Mouse (Mus musculus): ENCODE data around the gene Myo16. TPM values are rescaled to one million over a fixed set of nuclear protein-coding genes. Genes with fewer than 3 reads are reported as not detected.

Gene Myo16
- 10 to 100 TPM; 10.7 to 10.8 TPM for total RNA-seq (2021)
- long read RNA-seq, experiment 1: 0 reads
- long read RNA-seq, experiment 2, partial matches to known transcripts: 0 of 1 reads
- long read RNA-seq, experiment 2, other reads (novel, unspliced or antisense): 1 of 1 reads

DNA sequence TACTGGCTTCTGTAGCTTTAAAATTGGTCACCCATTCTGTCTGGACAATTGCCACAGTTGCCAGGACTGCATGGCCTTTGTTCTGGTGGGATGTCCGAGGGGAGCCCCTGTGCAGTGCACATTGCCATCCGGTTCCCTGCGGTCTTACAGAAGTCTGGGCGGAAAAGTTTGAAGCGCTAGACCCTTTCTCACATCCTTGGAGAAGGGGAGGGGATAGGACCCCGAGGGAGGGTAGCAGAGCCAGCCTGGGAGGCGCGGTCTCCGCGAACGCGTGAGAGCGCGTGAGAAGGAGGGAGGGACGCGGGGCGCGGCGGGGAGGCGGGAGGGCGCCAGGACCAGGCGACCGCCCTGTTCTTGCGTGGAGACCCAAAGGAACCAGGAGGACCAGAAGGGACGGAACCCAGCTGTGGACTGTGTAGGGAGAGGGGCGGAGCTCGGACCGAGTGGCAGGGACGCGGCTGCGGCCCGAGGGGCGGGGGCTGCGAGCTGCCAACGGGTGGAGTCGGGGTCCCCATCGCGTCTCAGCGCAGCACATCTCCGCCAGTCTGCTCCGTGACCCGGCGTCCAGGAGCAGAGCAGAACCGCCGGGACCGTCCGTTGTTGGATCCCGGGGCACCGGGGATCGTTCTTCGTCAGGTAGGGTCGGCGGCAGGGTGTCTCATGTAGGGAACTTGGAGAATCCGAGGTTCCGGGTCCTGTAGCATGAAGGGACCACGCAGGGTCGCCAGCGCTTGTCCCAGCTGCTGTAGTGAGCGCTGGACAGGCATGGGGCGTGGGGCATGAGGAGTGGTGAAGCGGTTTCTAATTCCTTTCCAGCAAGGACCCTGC, at the start of gene Myo16:
Gene Myo16, plus strand, starts transcription at position 301 of the 828 bp plus-strand sequence.
- DNase-seq (ENCODE audit: low spot score in 2 of 2): peak in 1 of 2 experiments; percentile 8

GRCm38 (mm10) chr8:10108516-10109271, 45.0 kb upstream of the Myo16 start:
- DNase-seq (ENCODE audit: low spot score in 2 of 2): no peak

DNA sequence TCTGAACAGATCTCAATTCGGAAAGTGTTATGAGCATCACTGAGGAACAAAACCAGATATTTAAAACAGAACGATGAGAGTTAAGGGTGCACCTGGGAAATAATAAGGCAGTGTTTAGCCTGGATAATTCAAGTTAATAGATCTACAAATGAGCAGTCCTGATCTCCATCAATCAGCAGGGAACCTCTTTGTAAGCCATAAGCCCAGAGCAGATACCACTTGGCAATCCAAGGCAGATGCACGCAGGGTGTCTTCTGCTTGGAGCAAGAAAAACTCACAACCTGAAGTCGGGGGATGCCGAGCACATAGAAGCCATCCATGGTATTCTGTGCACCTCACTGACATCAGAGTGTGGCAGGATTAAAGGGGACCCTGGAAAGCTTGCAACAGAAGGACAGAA, 31.0 kb upstream of the Myo16 start:
- DNase-seq (ENCODE audit: low spot score in 2 of 2): no peak

- no peak for DNase-seq (ENCODE audit: low spot score in 2 of 2)
Measured at GRCm38 (mm10) chr8:10123412-10123811, 30.3 kb upstream of the Myo16 start.

DNA sequence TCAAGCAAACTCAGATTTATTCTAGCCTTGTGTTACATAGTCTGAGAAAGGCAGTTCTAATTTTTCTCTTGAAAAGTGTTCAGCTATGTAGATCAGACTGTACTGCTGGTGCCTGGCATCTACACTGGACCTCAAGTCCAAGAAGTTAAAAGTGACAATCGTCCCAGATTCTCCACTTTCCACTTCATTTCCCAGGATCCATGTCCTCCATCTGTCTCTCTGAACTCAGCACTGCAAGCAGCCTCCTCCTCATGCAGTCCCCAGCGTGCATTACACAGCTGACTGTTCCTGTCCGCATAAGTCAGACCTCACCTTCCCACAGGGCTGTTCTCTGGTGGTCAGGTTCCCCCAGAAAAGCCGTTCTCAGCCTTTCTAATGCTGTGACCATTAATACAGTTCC, 28.0 kb upstream of the Myo16 start:
- DNase-seq (ENCODE audit: low spot score in 2 of 2): no peak

DNA sequence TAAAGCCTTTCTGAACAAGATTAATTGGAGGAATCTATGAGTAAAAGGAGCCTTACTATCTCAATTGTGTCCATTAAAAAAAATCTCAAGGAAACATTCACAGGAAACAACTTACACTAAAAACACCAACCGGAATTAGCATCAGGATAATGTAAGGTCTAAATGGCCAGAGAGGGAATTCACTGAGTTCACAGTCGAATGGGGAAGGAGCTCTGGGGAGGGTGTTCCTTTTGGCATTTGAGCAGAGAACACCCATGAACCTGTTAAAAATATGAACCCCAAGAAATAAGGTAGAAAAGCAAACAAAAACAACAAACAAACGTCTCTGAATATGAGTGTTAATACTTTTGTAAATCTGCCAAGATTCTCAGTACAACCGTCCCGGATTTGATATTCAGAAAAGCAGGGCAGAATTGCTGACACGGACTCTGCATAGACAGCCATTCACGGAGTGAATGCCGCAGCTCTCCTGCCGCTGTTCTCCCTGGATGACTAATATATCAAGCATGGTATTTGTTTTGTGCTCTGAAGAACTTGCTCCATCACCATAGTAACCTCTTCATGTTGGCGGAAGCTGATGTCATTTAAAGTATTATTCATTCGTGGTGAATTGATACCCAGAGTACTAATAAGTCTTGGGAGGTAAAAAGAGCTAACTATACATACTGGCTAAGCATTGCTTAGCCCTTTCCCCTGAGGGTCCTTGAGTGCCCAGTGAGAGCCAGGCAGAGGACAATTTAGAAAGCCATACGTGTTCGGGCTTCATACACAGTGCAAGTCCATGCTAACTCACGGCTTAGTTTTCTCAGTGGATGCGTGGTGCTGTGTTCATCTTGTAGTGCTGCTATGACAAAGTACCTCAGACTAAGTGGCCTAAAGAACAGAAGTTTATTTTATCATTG, 22.9 kb upstream of the Myo16 start:
- DNase-seq (ENCODE audit: low spot score in 2 of 2): no peak

GRCm38 (mm10) chr8:10139536-10139935, 14.2 kb upstream of the Myo16 start:
- DNase-seq (ENCODE audit: low spot score in 2 of 2): no peak

DNA sequence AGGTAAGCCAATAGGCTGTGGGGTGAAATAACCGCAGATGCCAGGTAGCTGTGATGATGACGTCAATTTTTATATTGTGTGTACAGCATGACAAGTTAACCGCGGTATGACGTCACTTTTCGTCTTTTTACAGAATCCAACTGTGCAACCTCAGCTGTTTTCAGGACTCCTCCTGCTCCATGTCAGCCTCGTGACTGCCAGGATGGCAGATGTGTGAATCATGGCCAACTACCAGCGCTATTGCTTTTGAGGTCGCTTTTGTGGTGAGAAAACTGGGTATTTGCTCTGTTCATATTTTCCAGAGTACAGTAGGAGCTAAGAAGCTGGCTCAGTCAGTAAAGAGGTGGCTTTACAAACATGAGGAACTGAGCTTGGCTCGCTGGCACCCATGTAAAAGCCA, 9.8 kb upstream of the Myo16 start:
- DNase-seq (ENCODE audit: low spot score in 2 of 2): no peak

DNA sequence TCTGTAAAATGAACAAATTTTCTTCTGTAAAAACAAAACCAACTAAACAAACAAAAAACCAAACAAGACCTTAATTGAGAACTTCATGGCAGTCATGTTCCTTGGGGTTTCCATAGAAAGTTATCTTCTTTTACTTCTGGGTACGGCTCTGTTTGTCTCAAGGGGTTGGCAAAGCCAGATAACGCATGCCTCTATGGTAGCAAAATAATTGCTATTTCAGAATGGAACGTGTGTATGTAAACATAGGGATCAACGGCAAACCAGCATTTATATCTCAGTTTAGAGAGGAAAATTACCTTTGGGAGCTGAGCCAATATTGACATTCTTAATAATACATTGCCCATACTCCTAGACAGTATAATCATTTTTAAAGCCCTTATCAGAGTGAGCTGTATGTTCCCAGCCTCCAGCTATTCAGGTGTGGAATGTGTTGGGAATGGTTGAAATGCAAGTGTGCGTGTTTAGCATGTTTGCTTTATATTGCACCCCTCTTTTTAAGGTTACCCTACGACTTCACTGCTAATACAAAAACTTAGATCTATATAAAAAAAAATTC, 1.9 kb upstream of the Myo16 start:
- DNase-seq (ENCODE audit: low spot score in 2 of 2): no peak

DNA sequence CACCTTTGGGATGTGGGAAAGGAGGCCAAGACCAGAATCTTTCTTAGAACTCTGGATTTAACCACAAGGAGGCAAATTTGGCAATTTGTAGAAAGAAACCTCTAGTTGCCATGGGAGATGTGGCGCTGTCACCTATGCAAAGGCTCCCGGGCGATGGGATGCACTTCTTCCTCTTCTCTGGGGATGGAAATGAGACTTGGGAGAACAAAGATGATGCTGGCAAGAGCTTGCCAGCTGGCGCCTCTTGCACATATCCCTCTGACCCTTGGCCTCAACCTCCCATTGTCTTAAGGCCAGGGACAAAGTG, 681 bp downstream of the Myo16 start:
- DNase-seq (ENCODE audit: low spot score in 2 of 2): no peak

DNA sequence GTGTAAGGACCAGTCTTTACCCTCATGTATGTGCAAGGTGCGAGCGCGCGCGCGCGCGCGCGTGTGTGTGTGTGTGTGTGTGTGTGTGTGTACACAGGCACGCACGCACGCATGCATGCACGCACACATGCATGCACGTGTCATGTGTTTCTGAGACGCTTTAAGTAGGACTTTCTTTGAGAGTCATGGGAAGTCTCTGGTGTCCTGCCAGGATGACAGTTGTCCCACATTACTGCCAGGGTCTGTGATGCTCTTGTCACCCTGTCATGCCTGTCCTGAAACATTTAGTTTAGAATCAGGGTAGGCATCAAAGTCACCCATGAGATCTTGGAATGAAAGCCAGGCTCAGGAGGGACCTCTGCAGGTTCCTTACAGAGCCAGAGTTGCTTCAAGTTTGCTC, 1.4 kb downstream of the Myo16 start:
- no peak for DNase-seq (ENCODE audit: low spot score in 2 of 2)

DNA sequence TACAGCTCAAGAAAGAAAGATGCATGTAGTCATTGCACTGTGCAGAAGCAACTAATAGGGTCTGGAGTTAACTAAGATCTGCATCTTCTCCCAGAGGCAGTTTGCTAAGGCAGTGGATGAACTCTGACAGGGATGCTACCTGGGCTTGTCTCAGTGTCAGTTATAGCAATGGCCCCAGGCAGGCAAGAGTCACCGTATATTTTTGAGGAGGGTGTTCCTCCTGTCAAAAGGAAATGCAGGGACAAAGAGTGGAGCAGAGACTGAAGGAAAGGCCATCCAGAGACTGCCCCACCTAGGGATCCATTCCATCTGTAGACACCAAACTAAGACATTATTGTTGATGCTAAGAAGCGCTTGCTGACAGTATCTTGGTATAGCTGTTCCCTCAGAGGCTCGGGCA, 7.4 kb downstream of the Myo16 start:
- DNase-seq (ENCODE audit: low spot score in 2 of 2): no peak

GRCm38 (mm10) chr8:10164959-10165358, 11.2 kb downstream of the Myo16 start:
- DNase-seq (ENCODE audit: low spot score in 2 of 2): no peak

- no peak for DNase-seq (ENCODE audit: low spot score in 2 of 2)
Measured at GRCm38 (mm10) chr8:10168326-10168725, 14.6 kb downstream of the Myo16 start.

- no peak for DNase-seq (ENCODE audit: low spot score in 2 of 2)
Measured at GRCm38 (mm10) chr8:10169894-10170293, 16.2 kb downstream of the Myo16 start.

GRCm38 (mm10) chr8:10171321-10171720, 17.6 kb downstream of the Myo16 start:
- no peak for DNase-seq (ENCODE audit: low spot score in 2 of 2)

DNA sequence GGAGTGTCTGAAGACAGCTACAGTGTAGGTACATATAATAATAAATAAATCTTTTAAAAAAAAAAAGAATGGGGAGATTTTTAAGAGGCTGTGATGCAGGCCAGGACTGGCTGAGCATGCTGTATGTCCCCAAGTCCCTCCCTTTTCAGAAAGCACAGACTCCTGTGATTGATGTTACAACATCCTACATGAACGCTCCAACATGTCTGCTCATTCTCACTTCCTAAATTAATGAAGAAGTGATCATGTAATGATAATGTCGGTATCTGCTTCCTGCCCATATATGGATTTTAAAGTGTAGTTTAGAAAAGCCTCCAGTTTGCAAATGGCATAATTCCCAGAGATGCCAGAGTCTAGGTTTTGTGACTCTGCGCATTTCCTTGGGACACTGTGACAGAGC, 18.6 kb downstream of the Myo16 start:
- DNase-seq (ENCODE audit: low spot score in 2 of 2): no peak

DNA sequence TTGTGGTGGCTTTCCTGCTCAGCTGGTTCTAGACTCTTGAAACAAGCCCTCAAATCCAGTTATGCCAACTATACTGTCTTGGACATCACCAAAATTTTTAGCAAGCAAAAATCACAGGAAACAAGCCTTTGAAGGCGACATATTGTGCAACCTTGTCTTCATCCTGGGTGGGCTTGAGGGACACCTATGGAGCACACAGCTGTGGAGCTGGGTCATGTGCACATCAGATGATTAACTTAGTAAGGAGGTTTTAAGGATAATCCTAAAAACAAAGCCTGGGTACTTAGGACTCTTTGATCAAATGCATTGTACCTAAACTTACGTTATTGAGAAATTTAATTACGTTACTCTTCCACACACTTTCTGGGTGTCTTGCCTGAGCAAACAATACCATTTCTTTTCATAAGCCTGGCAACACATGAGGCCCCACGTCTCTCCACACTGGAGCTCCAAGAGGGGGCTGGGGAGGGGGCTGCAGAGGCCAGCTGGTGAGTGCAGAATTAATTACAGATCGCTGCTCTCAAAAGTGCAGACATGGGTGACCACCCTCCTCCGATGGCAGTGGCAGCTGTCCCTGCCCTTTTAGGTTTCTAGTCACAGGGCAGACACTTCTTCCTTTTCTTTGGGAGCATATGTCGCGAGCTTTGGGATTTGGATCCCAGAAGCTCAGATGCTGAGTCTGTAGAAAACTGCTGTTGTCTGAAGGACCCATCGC, 19.5 kb downstream of the Myo16 start:
- DNase-seq (ENCODE audit: low spot score in 2 of 2): no peak

DNA sequence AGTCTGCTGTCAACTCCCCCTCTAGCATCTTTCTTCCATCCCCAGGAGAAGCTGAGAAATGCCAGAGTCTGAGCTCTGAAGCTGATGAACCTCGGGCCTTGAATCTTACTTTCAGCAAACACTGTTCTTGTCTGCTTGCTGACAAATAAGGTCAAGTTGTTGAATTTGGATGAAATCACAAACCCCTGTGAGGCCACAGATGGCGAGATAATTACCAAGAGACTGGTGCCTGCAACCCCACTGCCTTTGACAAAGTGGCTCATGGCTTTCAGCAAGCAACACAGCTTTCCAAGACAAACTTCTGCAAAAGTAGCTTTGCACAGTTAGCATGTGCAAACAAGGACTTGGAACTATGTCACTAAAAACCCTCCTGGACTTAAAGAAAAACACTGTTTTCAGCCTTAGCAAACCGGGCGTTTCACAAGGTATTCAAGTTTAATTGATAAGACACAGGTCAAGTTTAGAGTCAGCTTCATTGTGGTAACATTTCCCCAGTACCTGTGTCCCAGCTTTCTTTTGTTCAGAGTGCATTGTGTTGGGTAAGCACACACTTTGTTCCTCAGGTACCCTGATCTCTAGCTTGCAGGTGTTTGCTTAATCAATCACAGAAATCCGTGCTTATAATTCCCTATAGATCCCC, 20.6 kb downstream of the Myo16 start:
- DNase-seq (ENCODE audit: low spot score in 2 of 2): no peak

All from gastrocnemius, postnatal 4 days (tissue).